Mouse (Mus musculus) lung, postnatal 0 days (tissue): ENCODE results near the gene Gnptab.

Experiments used
- CTCF ChIP-seq: IDR thresholded peaks from 2 replicates; pipeline ENCODE4 v1.5.1; 2016; ENCODE audit warnings: antibody characterized with exemption, mild to moderate bottlenecking
- EP300 ChIP-seq: IDR thresholded peaks from 2 replicates; pipeline ENCODE4 v1.6.1; 2016; ENCODE audit warnings: antibody characterized with exemption, mild to moderate bottlenecking, control low read depth

DNA sequence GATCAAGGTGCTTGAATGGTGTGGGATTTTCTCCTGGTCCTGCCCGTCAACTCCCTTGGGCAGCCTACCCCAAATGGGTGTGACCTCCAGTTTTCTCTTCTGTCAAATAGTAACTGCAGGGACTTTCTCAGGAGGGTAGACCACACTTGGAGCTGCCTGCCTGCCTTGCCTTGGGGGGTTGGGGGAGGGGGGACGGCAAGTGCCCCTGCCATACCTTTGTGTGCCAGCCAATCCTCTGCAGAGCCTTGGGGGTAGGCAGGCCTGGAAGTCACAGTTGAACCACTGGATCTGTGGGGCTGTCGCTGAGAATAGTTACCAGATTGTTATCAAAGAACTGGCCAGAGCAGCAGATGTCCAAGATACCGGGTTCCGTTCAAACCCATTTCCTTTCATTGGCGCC is 7.3 kb downstream of the Gnptab start:
- TF ChIP-seq CTCF, result no peak
- TF ChIP-seq EP300, result no peak
